Mouse (Mus musculus) stomach, embryonic 15.5 days (tissue): ENCODE measurements around the gene Hist1h2bq. TPM values are rescaled to one million over a fixed set of nuclear protein-coding genes. Genes with fewer than 3 reads are reported as not detected.
"Not testable (repeated sequence)": the region's sequence is repeated elsewhere in the genome, so short reads cannot be mapped to it uniquely, and the experiment has no call there.

Source experiments
- ATAC-seq: fragments of 200-750 bp; cut with Nextera tagmentation; 2 replicates; pipeline ENCODE4 v1.8.0; 2017; ENCODE audit warnings: low read depth, moderate number of reproducible peaks, moderate TSS enrichment; ENCODE audit not compliant: insufficient read depth, low FRiP score
- H3K27ac ChIP-seq: fragments of 300-500 bp; sonication (generic); 2 replicates; pipeline ENCODE4 v1.5.1; 2015; ENCODE audit warnings: mild to moderate bottlenecking, inconsistent platforms
- H3K27me3 ChIP-seq: fragments of 300-500 bp; sonication (generic); replicated peaks from 2 replicates; pipeline ENCODE4 v1.6.1; 2015; ENCODE audit warnings: inconsistent platforms
- H3K36me3 ChIP-seq: fragments of 300-500 bp; sonication (generic); 2 replicates; pipeline ENCODE4 v1.6.1; 2015; ENCODE audit warnings: inconsistent platforms
- H3K4me1 ChIP-seq: fragments of 300-500 bp; sonication (generic); 2 replicates; pipeline ENCODE4 v1.6.1; 2015; ENCODE audit warnings: inconsistent platforms
- H3K4me2 ChIP-seq: fragments of 300-500 bp; sonication (generic); 2 replicates; pipeline ENCODE4 v1.6.1; 2015; ENCODE audit warnings: mild to moderate bottlenecking, inconsistent platforms
- H3K4me3 ChIP-seq: fragments of 300-500 bp; sonication (generic); replicated peaks from 2 replicates; pipeline ENCODE4 v1.5.1; 2015; ENCODE audit warnings: inconsistent platforms
- H3K9ac ChIP-seq: fragments of 300-500 bp; sonication (generic); 2 replicates; pipeline ENCODE4 v1.6.1; 2015; ENCODE audit warnings: inconsistent platforms
- H3K9me3 ChIP-seq: fragments of 300-500 bp; sonication (generic); 2 replicates; pipeline ENCODE4 v1.6.1; 2016; ENCODE audit warnings: inconsistent platforms
- WGBS: fragments of 180-500 bp; shearing (Covaris S2); methylation state at CpG from one replicate; pipeline ENCODE4 v1.1.7; 2015; 5-methylcytosine and 5-hydroxymethylcytosine counted together
- polyA plus RNA-seq: library from polyadenylated mRNA; unstranded; fragments of >200 nt; fragmentation: Nextera tagmentation; extraction: Ambion mirVana; gene quantifications from 2 replicates; pipeline ENCODE4 v1.2.1, GENCODE M21; 2015

Hist1h2bq gene
- polyA plus RNA-seq, 1 experiment from 2014 or later = 17.7 TPM

- H3K36me3 ChIP-seq, H3K9ac ChIP-seq, H3K27me3 ChIP-seq, H3K9me3 ChIP-seq: not testable (repeated sequence)
- Histone ChIP-seq H3K4me1 (peaks cover 12% of the 10 kb centered on the region), H3K4me2 (peak within 1 kb of the TSS; percentile 57), H3K27ac (peak within 1 kb of the TSS; percentile 89), H3K4me3 (peak within 1 kb of the TSS; percentile 37)
- peak; percentile 91 for ATAC-seq
- 0% methylated on average over 38 of the region's 63 CpGs for WGBS
Observed at GRCm38 (mm10) chr13:21786899-21787629, 22.9 kb downstream of the Hist1h2bq start, which contains the start of the genes Hist1h2an and Hist1h2bp. Gene Hist1h2an (minus strand): TSS chr13:21787218. Gene Hist1h2bp (plus strand): TSS chr13:21787461.

GRCm38 (mm10) chr13:21786189-21786898 lies 23.7 kb downstream of the Hist1h2bq start:
- peak overlapping the region; percentile 37 for H3K4me3 ChIP-seq
- ATAC-seq = no peak
- H3K36me3 ChIP-seq = no peaks in the 10 kb centered on the region
- H3K4me2 ChIP-seq = peak overlapping the region; percentile 57
- no peaks in the 10 kb centered on the region for H3K9me3 ChIP-seq
- no peak overlapping the region for H3K9ac ChIP-seq
- peaks cover 12% of the 10 kb centered on the region for H3K4me1 ChIP-seq
- H3K27ac ChIP-seq = peak overlapping the region; percentile 89
- H3K27me3 ChIP-seq = no peaks in the 10 kb centered on the region
- WGBS = 6% methylated on average over 8 of the region's 8 CpGs

GRCm38 (mm10) chr13:21784311-21784710 lies 25.7 kb downstream of the Hist1h2bq start:
- no peak for ATAC-seq
- Histone ChIP-seq H3K9ac (no peak overlapping the region), H3K4me3 (no peak overlapping the region; the same call in 1 of the 2 replicates), H3K36me3 (no peaks in the 10 kb centered on the region), H3K4me2 (peak overlapping the region; percentile 69), H3K9me3 (no peaks in the 10 kb centered on the region), H3K27ac (peak overlapping the region; percentile 89), H3K27me3 (no peaks in the 10 kb centered on the region), H3K4me1 (peaks cover 14% of the 10 kb centered on the region)
- 29% methylated on average over 6 of the region's 6 CpGs for WGBS

- Histone ChIP-seq H3K4me2 (peak overlapping the region; percentile 69), H3K36me3 (no peaks in the 10 kb centered on the region), H3K4me3 (peak overlapping the region; percentile 46), H3K9me3 (no peaks in the 10 kb centered on the region), H3K9ac (no peak overlapping the region; the same call in 1 of the 2 replicates), H3K27me3 (no peaks in the 10 kb centered on the region), H3K4me1 (peaks cover 14% of the 10 kb centered on the region), H3K27ac (peak overlapping the region; percentile 89)
- no peak for ATAC-seq
- 2% methylated on average over 9 of the region's 9 CpGs for whole genome bisulfite sequencing
Observed at GRCm38 (mm10) chr13:21783734-21784161, 26.2 kb downstream of the Hist1h2bq start.

- peaks cover 14% of the 10 kb centered on the region for H3K4me1 ChIP-seq
- WGBS = 0% methylated on average over 17 of the region's 20 CpGs
- peak within 1 kb of the TSS; percentile 90 for H3K27ac ChIP-seq
- no peaks in the 10 kb centered on the region for H3K36me3 ChIP-seq
- H3K4me2 ChIP-seq = peak within 1 kb of the TSS; percentile 69
- ATAC-seq = peak; percentile 59
- peak within 1 kb of the TSS; percentile 46 for H3K4me3 ChIP-seq
- no peaks in the 10 kb centered on the region for H3K9me3 ChIP-seq
- H3K9ac ChIP-seq = peak within 1 kb of the TSS; percentile 56
- no peaks in the 10 kb centered on the region for H3K27me3 ChIP-seq
Observed at GRCm38 (mm10) chr13:21783255-21783617, 26.8 kb downstream of the Hist1h2bq start, which contains the start of gene Hist1h3i. Gene Hist1h3i (minus strand): TSS chr13:21783370.

- Histone ChIP-seq H3K27ac (peak overlapping the region; percentile 90), H3K9ac (peak overlapping the region; percentile 56), H3K4me3 (peak overlapping the region; percentile 46), H3K4me1 (peaks cover 14% of the 10 kb centered on the region), H3K4me2 (peak overlapping the region; percentile 69)
- H3K9me3 ChIP-seq, H3K36me3 ChIP-seq, ATAC-seq, H3K27me3 ChIP-seq: not testable (repeated sequence)
- under 1% methylated on average over 19 of the region's 35 CpGs for WGBS
Observed at GRCm38 (mm10) chr13:21782361-21783254, 27.4 kb downstream of the Hist1h2bq start.

GRCm38 (mm10) chr13:21781639-21782038 lies 28.4 kb downstream of the Hist1h2bq start:
- no peak overlapping the region for H3K4me2 ChIP-seq
- ATAC-seq = no peak
- no peaks in the 10 kb centered on the region for H3K27me3 ChIP-seq
- peaks cover 14% of the 10 kb centered on the region for H3K4me1 ChIP-seq
- H3K9ac ChIP-seq = no peak overlapping the region
- WGBS = 92% methylated on average over 1 of the region's 1 CpGs
- H3K36me3 ChIP-seq = no peaks in the 10 kb centered on the region
- H3K27ac ChIP-seq = no peak overlapping the region
- H3K9me3 ChIP-seq = no peaks in the 10 kb centered on the region
- H3K4me3 ChIP-seq = no peak overlapping the region

GRCm38 (mm10) chr13:21781021-21781555 lies 28.9 kb downstream of the Hist1h2bq start:
- H3K9ac ChIP-seq = peak overlapping the region; percentile 71; the same call in 1 of the 2 replicates
- 34% methylated on average over 6 of the region's 6 CpGs for WGBS
- ATAC-seq = no peak
- peak overlapping the region; percentile 58 for H3K4me3 ChIP-seq
- no peaks in the 10 kb centered on the region for H3K27me3 ChIP-seq
- peak overlapping the region; percentile 97 for H3K27ac ChIP-seq
- no peaks in the 10 kb centered on the region for H3K9me3 ChIP-seq
- peaks cover 14% of the 10 kb centered on the region for H3K4me1 ChIP-seq
- no peaks in the 10 kb centered on the region for H3K36me3 ChIP-seq
- peak overlapping the region; percentile 92 for H3K4me2 ChIP-seq

- Histone ChIP-seq H3K36me3 (no peaks in the 10 kb centered on the region), H3K9me3 (no peaks in the 10 kb centered on the region), H3K9ac (peak within 1 kb of the TSS; percentile 71), H3K4me1 (peaks cover 14% of the 10 kb centered on the region), H3K27me3 (no peaks in the 10 kb centered on the region), H3K4me3 (peak within 1 kb of the TSS; percentile 58), H3K27ac (peak within 1 kb of the TSS; percentile 97), H3K4me2 (peak within 1 kb of the TSS; percentile 92)
- under 1% methylated on average over 44 of the region's 44 CpGs for WGBS
- ATAC-seq = peak; percentile 37; the same call in 1 of the 2 replicates
Observed at GRCm38 (mm10) chr13:21779767-21780731, 29.9 kb downstream of the Hist1h2bq start, which contains the start of gene Hist1h1b. Gene Hist1h1b (minus strand): TSS chr13:21780625.
